Mouse (Mus musculus) ovary, adult 18-20 months (tissue): ENCODE measurements around the gene Lck.

Experiments
- DNase-seq: peaks from one replicate; pipeline ENCODE4 v3.0.0; 2022; ENCODE audit warnings: low spot score, mixed read lengths

The Lck gene

GRCm38 (mm10) chr4:129584884-129585608, 11.6 kb upstream of the Lck start:
- DNase-seq = peak; percentile 64

GRCm38 (mm10) chr4:129584370-129584769, 10.9 kb upstream of the Lck start:
- no peak for DNase-seq

- no peak for DNase-seq
These were observed 8.8 kb upstream of the Lck start for GRCm38 (mm10) chr4:129582251-129582650.

- DNase-seq = no peak
These were observed 6.9 kb upstream of the Lck start for GRCm38 (mm10) chr4:129580347-129580746.

GRCm38 (mm10) chr4:129578466-129578865, 5.0 kb upstream of the Lck start, which contains the start of gene Fam167b:
Fam167b (minus strand) TSS chr4:129578549.
- no peak for DNase-seq

GRCm38 (mm10) chr4:129577688-129578087, 4.2 kb upstream of the Lck start:
- DNase-seq = no peak

- peak; percentile 37 for DNase-seq
These were observed 3.5 kb upstream of the Lck start for GRCm38 (mm10) chr4:129576863-129577491.

GRCm38 (mm10) chr4:129575171-129575844, 1.9 kb upstream of the Lck start:
- no peak for DNase-seq

- no peak for DNase-seq
These were observed 409 bp downstream of the Lck start for GRCm38 (mm10) chr4:129573093-129573370.

- no peak for DNase-seq
These were observed 977 bp downstream of the Lck start for GRCm38 (mm10) chr4:129572236-129573092.

GRCm38 (mm10) chr4:129571551-129572084, 1.8 kb downstream of the Lck start:
- no peak for DNase-seq

- no peak for DNase-seq
These were observed 3.4 kb downstream of the Lck start for GRCm38 (mm10) chr4:129570028-129570427.

- DNase-seq = no peak
These were observed 5.1 kb downstream of the Lck start for GRCm38 (mm10) chr4:129568366-129568765.

GRCm38 (mm10) chr4:129565139-129565538, 8.3 kb downstream of the Lck start:
- DNase-seq = no peak

GRCm38 (mm10) chr4:129563718-129564117, 9.7 kb downstream of the Lck start:
- DNase-seq = no peak

GRCm38 (mm10) chr4:129561184-129561583, 12.3 kb downstream of the Lck start:
- DNase-seq = no peak

- no peak for DNase-seq
These were observed 15.0 kb downstream of the Lck start for GRCm38 (mm10) chr4:129558321-129558955.

GRCm38 (mm10) chr4:129557256-129557808, 16.1 kb downstream of the Lck start:
- DNase-seq = no peak

- DNase-seq = peak; percentile 83
These were observed 16.8 kb downstream of the Lck start for GRCm38 (mm10) chr4:129556532-129557223.

GRCm38 (mm10) chr4:129555862-129556531, 17.4 kb downstream of the Lck start:
- DNase-seq = no peak
